Mouse (Mus musculus): ENCODE results near the gene Mfap1a.

GRCm38 (mm10) chr2:121453917-121454316, 52.5 kb downstream of the Mfap1a start:
- TF ChIP-seq EP300 (IDR thresholded peaks at IDR 0.05; ENCODE audit: low read depth) (no peak), CTCF (IDR thresholded peaks at IDR 0.05; ENCODE audit: low read depth) (no peak)

Measured in liver, postnatal 0 days (tissue).